ENCODE assay signal across 22 mouse cellular contexts in the genomic region with DNA sequence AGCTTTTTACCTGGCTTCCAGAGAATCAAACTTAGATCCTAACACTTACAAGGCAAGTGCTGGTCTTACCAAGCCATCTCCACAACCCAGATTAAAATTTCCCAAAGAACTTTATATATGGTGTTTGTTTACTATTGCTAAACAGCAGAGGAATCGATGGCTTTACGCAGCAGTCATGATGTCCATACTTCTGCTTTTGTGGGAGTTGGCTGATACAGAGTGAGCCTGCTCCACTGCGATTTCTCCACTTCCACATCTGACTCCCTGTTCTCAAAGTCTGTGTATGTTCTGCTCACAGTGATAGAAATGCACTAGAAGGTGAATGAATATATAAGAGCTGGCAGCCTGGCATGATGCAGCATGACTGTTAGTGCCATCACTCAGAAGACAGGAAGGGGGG.
"Had no signal": no experiment of that assay in that cellular context is flagged by ENCODE, and none has a peak within 500 bp of the region (broad histone marks: within the 10 kb centered on the region; RNA-seq: fewer than 3 reads in every experiment).

No protein-coding gene starts in this region.

- ATAC-seq: forebrain, embryonic 13.5 days; forebrain, embryonic 14.5 days; forebrain, embryonic 15.5 days; forebrain, embryonic 16.5 days; forebrain, postnatal 0 days had no signal

- DNase-seq: cerebellum, adult 18-20 months; cerebellum, adult 2 months; cerebellum, adult 8-10 months; cerebellum, adult 9-10 months; cerebellum, adult 9-11 months; cerebellum, postnatal 10 days; cerebellum, postnatal 14 days; cerebellum, postnatal 25 days; cerebellum, postnatal 36 days; embryo, embryonic 11 days; forebrain, postnatal 0 days; gastrocnemius, adult 2 months; gastrocnemius, postnatal 14 days; gastrocnemius, postnatal 25 days; gastrocnemius, postnatal 36 days; heart, adult 11 months; heart, adult 18-20 months; heart, adult 2 months had no signal
